Mouse (Mus musculus) frontal cortex, postnatal 25 days (tissue): Measurements from ENCODE around the gene Tfcp2l1.
"Not testable (repeated sequence)": the region's sequence is repeated elsewhere in the genome, so short reads cannot be mapped to it uniquely, and the experiment has no call there.

Source experiments
- DNase-seq, 2 experiments: peaks; one replicate each; pipeline ENCODE4 v3.0.0; 2022; ENCODE audit warnings: low spot score in 2 of 2

The Tfcp2l1 gene

DNA sequence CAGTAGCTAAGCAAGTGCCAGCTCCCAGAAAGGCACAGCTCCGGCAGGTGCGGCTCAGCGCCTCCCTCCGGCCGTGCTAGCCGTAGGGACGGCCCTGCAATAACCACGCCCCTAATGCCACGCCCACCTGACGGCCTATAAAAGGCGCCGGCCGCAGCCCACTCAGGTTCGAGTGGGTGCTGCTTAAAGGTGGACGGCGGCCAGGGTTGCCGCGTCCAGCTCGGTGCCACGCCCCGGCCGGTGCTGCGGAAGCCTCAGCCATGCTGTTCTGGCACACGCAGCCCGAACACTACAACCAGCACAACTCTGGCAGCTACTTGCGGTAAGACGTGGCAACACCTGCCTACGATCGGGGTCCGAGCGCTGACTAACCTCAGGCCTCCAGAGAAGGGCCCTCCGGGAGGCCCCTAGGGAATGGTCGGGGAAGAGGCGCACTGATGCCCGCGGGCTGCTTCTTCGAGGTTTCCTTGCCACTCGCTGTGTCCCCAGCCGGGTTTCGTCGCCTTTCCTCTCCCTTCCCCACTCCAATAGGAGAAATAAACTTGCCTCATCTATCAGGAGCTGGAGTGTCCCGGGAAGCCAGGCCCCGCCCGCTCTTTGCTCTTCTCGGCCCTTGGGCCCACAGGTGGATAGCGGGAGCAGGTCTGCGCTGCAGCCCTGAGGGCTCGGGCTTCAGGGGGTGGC is at the start of gene Tfcp2l1:
TSS of gene Tfcp2l1 (plus strand) at position 165 of the 684 bp plus-strand sequence.
- peak; percentile 13 to 32 for DNase-seq

- no peak for DNase-seq
These were observed 47.5 kb upstream of the Tfcp2l1 start for GRCm38 (mm10) chr1:118580174-118580702.

DNA sequence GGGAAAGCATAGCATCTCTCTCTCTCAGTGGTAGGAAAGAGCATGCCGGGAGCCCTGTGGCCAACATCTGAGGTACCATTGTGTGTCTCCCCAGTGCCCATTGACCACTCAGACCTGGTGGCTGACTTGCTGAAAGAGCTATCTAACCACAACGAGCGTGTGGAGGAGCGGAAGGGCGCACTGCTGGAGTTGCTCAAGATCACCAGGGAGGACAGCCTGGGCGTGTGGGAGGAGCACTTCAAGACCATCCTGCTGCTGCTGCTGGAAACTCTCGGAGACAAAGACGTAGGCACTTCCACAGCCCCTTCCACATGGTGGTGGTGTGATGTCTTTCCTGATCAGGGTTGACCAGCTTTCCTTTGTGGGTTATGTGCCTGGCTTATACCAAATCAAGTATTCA is 46.6 kb upstream of the Tfcp2l1 start:
- DNase-seq: no peak

GRCm38 (mm10) chr1:118589721-118590120 is 38.0 kb upstream of the Tfcp2l1 start:
- no peak for DNase-seq

DNA sequence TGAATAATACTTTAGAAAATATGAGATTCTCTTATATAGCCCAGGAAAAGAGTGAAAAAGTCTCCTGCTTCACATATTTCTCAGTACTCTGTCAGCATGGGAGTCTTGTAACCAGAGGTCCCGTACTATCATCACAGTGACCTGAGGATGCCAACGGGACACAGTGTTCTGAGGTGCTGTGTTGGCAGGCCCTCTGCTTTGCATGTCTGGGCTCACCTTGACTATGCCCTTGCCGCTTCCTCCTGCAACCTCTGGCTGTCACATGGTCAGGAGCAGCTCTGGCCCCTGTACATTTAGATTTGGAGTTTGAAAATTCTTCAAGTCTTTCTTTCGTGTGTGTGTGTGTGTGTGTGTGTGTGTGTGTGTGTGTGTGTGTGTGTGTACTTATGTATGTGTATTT is 34.8 kb upstream of the Tfcp2l1 start:
- DNase-seq: no peak

DNA sequence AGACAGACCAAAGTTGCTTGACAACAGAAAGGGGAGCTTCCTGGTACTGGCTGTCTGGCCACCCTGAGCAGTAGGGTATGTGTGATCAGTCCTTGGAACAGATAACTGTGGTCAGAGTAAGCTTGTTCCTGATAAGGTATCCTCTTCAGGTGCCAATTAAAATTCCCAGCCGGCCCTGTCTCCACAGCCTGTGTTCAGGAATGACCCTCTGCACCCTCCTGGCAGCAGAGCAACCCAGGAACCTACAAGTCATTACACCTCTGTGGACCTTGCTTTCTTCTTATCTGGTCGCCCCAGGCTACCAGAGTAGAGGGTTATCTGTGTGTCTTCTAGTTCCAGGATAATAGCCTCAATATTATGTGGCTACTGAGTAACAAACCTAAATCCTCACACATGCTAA is 32.4 kb upstream of the Tfcp2l1 start:
- DNase-seq: no peak

DNA sequence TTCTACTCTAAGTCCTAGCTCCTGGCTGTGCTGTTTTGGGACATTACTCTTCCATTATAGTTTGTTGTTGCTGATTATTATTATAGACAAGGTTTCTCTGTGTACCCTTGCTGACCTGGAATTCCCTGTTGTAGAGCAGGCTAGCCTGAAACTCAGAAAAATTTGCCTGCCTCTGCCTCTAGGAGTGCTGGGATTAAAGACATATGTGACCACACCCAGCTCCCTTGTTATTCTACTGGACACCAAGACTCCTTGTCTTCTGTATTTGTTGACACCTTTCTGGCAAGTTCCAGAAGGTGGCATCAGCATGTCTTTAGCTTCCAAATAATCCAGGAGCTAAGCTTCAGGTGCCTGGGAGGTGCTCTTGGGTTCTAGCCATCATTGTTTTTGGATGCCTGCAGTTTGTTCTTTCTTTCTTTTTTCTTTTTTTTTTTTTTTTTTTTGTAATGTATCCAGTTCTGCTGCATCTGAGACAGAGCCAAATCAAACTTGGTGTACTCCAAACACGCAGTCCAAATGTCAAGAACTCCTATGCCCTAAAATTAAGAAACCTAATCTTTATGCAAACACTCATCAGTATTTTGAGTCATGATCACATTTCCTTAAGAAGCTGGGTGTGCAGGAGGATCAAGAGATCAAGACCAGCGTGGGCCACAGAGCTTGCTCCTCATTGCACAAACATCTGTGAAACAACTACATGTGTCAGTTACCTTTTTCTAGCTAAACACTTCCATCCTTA is 30.1 kb upstream of the Tfcp2l1 start:
- DNase-seq: no peak

DNA sequence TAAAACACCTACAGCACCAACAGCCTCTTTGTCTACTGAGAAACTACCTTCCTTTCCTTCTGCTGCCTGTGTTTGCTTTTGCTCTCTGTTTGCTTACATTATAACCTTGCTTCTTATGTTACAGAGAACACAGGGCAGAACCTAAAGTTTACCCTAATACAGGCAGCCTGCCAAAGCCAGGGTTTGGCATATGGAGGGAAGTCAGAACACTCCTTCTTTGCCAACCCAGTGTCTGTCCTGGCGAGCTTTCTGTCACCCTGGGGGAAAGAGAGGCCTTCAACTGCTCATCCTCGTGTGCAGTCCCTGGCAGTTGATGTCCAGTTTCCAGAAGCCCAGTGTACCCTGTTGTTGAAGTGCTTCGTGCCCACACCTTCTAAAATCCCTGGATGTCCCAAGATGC is 29.4 kb upstream of the Tfcp2l1 start:
- DNase-seq: no peak

GRCm38 (mm10) chr1:118613631-118614183 is 14.0 kb upstream of the Tfcp2l1 start:
- no peak for DNase-seq

- not testable (repeated sequence) for DNase-seq
These were observed 6.7 kb upstream of the Tfcp2l1 start for GRCm38 (mm10) chr1:118621055-118621454.

- no peak for DNase-seq
These were observed 4.9 kb upstream of the Tfcp2l1 start for GRCm38 (mm10) chr1:118622857-118623256.

DNA sequence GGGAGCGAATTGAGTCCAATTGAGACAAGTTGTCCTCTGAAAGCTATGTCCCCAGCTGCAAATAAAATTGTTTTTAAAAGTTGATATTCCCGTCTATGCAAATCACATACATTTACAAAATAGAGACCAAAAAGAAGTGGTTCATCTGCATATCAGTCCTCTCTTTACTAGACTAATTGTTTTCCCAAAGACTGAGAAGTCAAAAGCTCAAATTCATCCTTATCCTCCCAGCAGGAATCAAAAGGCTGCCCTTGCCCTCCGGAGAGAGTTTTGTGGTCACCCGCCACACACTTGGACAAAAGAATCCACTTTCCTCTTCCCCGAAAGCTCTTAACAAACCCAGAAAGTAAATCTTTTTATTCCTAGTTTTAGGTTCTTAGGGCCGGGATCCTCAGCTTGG is 2.3 kb upstream of the Tfcp2l1 start:
- no peak for DNase-seq

DNA sequence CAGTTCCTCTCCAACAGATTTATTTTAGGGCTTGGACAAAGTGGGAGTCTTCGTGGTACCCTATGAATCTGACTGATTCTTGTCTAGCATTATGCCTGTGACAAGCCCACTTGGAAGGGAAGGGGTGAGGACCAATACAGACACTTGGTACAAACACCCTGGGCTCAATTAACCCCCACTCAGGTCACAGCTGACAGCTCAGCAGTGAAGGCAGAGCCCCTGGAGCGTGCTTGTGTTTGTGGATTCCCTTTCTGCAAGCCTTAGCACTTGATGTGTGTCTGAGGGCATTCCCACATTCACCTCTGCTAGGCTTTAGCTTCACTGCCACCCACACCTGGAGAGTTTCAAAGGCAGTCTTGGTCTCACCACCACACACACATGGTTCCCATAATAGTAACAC is 1.8 kb upstream of the Tfcp2l1 start:
- no peak for DNase-seq

DNA sequence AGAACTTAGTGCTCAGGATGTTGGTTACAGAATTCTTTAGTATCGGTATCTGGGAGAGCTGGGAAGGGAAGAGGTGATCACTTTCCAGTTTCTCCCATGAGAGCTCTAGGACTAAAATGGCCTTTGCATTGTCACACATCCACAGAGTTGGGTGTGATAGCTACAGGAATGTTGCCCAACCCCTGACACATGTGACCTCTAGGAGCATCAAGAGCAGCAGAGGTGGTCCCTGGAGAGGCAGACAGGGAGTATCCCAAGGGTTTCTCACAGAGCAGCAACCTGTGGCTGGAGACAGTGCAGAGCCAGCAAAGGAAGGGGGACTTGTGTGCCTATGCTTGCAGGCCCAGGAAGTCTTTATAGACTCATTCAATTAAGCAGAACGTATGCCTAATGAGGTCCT is 1.3 kb upstream of the Tfcp2l1 start:
- DNase-seq: no peak

DNA sequence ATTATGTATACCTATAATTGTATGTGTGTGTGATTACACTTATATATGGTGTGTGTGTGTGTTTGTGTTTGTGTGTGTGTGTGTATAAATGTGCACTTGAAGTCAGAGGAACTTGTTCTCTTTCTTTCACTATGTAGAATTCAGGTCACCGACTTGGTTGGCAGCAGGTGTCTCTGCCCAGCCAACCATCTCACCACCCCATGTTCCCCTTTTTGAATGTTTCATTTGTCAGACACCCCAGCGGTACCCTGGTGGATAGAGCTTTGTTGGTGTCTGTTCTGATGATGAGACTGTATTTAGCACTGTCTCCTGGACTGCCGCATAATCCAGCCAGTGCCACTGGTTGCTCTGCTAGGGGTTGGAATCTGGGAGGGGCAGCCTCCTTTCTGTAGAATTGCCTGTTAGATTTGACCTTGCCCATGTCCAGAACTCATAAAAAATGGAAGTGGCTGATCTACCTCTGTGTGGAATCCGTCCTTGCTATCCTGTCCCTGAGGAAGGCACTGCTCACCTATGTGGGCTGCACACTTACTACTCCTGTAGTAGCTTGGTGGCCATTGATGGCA is 5.8 kb downstream of the Tfcp2l1 start:
- no peak for DNase-seq

GRCm38 (mm10) chr1:118642296-118642999 is 14.7 kb downstream of the Tfcp2l1 start:
- no peak for DNase-seq

GRCm38 (mm10) chr1:118643138-118643979 is 15.6 kb downstream of the Tfcp2l1 start:
- no peak for DNase-seq

DNA sequence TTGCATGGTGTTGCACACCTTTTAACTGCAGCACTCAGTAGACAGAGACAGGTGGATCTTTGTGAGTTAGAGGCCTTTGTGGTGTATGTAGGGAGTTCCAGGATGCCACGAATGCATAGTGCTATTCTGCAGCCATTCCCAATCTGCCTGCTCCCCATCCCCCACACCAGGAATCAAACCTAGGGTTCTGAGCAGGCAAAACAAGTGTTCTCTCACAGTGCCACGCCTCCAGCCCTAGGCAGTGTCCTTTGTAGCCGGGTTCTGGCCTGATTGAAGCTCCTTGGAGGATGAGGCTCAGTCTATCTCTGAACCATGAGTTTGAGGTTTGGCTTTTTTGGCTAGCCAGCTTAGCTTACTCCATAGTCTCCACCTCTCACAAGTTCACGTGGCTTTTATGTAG is 18.0 kb downstream of the Tfcp2l1 start:
- no peak for DNase-seq

GRCm38 (mm10) chr1:118648015-118648414 is 20.3 kb downstream of the Tfcp2l1 start:
- no peak for DNase-seq

- DNase-seq: no peak
These were observed 22.4 kb downstream of the Tfcp2l1 start for GRCm38 (mm10) chr1:118649933-118650770.
